Mouse (Mus musculus) testis, postnatal 14 days (tissue): ENCODE data around the gene Klf2.

ENCODE experiments used
- DNase-seq: peaks from one replicate; pipeline ENCODE4 v3.0.0; 2021; ENCODE audit warnings: low spot score

Gene Klf2

GRCm38 (mm10) chr8:72318801-72319322 lies at the start of gene Klf2:
Klf2 (plus strand) TSS chr8:72319033.
- peak; percentile 90 for DNase-seq

DNA sequence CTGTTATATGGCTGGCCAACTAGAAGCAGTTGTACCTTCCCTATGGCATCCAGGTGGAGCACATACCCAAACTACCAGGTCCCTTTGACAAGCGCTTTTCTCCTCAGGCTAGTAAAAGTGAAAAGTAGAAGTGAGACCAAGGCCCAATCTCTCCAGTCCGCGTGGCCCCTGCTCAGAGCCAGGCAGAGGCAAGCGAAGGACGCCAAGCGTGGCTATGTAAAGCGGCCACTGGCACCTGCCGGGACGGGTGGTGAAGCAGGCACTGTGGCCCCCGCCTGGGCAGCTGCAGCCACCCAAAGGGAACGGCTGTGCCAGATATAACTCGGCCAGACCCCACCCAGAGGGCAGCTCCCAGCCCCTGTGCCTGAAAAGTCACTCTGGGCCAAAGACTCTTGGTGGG lies 48.2 kb upstream of the Klf2 start:
- DNase-seq, result no peak

DNA sequence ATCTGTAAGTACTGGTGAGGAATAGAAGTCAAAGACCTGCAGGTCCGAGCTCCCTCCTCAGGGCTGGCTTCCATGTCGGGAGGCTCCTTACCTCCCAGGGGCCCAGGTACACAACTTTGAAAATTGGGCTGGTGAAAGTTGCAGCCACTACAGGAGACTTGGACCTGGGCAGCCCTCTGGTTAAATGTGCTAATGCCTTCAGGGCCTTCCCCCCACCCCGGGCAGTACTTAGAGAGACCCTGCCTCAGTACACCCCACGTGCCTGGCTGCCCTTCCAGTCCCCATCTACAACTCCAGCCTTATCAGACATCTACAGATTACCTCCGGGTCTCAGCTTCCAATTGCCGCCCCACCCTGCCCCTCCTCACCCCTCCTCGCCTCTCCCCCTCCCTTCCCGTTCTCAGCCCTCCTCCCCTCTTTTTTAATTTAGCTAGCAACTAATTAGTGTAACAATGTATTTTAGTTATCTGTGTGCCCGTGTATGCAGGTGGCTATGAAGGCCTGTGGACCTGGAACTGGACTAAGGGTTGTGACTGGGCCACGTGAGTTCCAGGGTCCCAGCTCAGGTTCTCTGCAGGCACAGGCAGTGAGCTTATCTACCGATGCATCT lies 47.7 kb upstream of the Klf2 start:
- no peak for DNase-seq

DNA sequence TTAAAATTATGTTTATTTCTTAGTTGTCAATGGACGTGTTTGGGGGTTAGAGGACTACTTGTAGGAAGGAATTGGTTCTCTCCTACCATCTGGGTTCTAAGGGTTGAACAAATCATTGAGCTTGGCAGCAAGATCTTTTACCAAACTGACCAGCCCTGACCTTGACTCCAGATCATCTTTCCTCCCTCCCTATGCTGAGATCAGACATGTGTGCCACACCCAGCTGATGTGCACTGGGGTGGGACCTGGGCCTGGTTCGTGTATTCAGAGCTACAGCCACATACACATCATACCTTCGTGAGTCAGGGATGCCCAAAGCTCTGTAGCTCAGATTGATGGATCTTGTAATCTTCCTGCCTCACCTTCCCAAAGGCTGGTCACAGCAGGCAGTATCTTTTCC lies 47.1 kb upstream of the Klf2 start:
- no peak for DNase-seq

DNA sequence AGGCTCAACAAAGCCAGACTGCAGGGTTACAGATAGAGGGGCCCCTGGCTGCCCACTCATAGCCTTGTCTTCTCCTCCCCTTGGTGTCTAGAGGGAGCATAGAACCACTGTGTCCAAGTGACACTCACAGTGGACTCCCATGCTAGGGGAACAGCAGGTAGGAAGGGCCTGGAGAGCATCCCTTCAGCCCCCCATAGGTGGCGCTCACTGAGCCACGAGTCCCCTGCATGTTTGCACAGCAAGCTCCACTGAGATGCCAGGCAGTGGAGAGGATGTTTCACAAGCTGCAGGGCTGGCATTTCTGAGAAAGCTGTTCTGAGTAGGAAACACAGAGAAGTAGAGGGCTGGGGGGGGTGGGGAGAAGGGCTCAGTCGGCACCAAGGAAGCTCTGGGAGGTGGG lies 46.5 kb upstream of the Klf2 start:
- peak; percentile 41 for DNase-seq

- DNase-seq, result no peak
Measured at GRCm38 (mm10) chr8:72273111-72273770, 45.6 kb upstream of the Klf2 start.

- DNase-seq, result no peak
Measured at GRCm38 (mm10) chr8:72273807-72274206, 45.0 kb upstream of the Klf2 start.

- DNase-seq, result no peak
Measured at GRCm38 (mm10) chr8:72277244-72277643, 41.6 kb upstream of the Klf2 start.

GRCm38 (mm10) chr8:72279151-72279550 lies 39.7 kb upstream of the Klf2 start:
- no peak for DNase-seq

- no peak for DNase-seq
Measured at GRCm38 (mm10) chr8:72281634-72282033, 37.2 kb upstream of the Klf2 start.

DNA sequence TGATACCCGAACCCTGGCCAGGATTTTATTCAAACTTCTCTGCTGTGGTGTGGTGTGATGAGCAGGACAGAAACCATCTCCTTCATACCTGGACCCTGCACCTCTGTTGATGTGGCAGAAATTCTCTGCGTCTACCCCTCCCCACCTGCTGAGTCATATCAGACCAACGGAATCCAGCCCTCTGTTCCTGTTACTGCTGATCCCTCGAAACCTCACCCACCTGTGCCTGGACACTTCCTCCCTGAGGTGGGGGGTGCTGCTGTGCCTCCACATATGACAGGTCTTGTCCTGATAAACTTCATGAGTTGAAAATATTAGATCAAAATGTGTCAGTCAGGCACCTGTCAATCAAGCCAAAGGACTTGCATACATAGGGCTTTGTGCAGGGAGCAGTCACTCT lies 33.5 kb upstream of the Klf2 start:
- DNase-seq, result no peak

- DNase-seq, result no peak
Measured at GRCm38 (mm10) chr8:72289051-72289450, 29.8 kb upstream of the Klf2 start.

DNA sequence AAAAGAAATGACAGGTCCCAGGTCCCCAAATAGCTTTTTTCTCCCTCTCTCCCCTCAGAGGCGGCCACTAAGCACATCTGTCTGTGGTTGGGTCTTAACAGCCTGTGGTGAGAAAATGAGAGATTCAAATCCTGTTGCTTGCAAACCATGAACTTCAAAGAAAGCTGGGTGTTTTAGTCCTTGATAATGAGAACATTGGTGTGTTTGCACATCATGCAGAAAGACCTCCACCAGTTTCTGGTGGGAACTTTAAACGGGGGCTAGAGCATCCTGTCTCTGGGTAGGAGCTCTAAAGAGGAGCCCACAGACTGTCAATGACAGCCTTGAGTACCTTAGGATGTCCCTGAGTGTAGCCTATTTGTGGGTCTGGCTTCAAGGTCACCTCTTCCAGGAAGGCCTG lies 27.7 kb upstream of the Klf2 start:
- DNase-seq, result no peak

DNA sequence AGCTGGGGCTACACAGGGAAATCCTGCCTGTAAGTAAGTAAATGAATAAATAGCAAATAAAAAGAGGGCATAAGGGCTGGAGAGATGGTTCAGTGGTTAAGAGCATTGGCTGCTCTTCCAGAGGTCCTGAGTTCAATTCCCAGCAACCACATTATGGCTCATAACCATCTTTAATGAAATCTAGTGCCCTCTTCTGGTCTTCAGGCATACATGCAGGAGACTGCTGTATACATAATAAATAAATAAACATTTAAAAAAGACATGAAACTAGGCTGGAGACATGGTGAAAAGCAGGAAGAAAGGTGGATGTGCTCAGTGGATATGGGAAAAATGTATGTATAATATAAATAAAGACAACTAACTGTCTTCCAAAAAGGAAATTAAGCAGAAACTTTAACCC lies 25.5 kb upstream of the Klf2 start:
- DNase-seq, result no peak

DNA sequence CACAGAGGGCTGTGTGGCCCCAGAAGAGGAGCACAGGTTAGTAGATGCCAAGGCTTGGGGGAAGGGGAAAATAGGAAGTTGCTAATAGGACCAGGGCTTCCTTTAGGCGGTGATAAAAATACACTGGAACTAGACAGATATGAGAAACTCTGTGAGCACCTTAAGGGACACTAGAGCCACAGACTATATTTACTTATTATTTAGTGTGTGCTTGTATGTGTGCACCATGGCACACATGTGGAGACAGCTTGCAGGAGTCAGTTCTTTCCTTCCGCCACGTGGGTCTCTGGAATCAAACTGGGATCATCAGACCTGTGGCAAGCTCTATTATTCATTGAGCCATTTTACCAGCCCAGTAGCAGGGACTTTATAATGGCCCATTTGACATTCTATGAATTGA lies 23.7 kb upstream of the Klf2 start:
- DNase-seq, result no peak

DNA sequence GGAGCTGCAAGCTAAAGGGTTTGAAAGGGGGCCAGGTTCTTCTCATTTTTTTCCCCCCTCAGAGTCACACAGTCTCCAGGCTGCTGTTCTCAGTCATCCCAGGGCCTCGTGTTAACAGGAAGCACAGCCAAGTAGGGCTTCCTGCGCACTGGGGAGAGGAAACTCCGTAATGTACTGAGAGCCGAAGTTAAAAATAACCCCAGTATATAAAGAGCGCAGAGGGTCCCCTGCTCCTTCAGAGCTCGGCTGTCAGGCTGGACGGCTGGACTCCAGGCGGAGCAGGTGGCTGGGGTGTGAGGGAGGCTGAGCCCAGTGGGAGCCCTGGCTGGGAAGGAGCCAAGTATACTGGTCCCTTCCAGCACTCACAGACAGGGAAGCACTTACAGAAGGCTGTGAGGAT lies 23.2 kb upstream of the Klf2 start:
- peak; percentile 72 for DNase-seq

- DNase-seq, result no peak
Measured at GRCm38 (mm10) chr8:72296561-72296960, 22.3 kb upstream of the Klf2 start.

DNA sequence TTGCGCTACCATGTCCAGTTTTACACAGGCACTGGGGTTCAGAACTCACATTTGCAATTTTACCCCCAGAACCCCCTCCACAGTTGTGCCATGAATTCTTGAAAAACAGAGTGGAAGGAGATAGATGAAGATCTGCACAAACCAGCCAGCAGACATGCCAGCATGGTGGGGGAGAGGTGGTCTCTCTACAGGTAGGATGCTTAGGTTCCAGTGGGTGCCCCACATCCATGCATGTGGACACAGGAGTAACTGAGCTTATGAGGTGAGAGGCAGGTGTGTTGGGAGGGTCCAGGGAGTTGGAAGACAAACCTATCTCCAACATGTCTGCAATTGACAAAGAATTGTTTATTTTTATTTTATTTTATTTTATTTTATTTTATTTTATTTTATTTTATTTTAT lies 19.9 kb upstream of the Klf2 start:
- DNase-seq, result no peak

- DNase-seq, result no peak
Measured at GRCm38 (mm10) chr8:72300654-72301400, 18.0 kb upstream of the Klf2 start.

DNA sequence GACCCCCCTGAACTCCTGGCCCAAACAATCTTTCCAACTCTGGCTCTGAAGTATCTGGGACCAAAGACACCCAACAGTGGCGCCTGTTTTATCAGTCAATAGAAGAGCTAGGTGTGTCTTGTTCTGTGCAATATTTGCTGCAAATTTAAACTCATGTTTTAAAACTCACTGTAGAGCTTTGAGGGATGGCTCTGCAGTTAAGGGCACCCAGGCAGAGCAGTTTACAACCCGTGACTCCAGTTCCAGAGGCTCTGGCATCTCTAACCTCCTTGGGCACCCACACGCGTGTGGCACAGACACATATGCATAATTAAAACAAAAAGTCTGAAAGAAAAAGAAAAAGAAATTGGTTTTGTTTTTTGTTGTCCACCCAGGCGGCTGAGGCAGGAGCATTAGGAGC lies 17.3 kb upstream of the Klf2 start:
- DNase-seq, result no peak

DNA sequence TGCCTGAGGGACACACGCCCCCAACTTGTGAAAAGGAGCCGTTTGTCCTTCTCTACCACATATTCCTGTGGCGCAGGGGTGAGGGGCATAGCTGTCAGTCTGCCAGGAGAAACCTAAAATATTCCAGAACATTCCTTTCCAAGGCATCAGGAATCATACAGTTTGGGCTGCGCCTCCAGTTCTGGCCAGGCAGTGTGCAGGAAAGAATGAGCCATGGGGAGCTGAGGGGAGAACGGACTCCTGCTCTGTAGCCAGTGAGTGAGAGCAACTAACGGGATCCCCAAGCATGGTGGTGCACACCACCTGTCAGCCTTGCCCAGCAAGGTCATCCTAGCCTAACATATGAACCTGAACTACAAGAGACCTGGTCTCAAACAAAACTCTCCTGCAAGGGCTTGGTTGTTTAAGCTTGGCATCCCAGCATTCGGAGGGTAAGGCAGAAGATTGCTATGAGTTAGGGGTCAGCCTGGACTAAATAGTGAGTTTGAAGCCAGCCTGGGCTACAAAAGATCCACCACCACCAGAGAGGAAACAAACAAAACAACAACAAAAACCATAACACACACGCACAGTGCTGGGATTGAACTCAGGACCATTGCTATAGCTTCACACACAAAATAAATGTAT lies 15.7 kb upstream of the Klf2 start:
- DNase-seq, result no peak

- DNase-seq, result peak; percentile 60
Measured at GRCm38 (mm10) chr8:72303633-72304032, 15.2 kb upstream of the Klf2 start.
